Mouse (Mus musculus) small intestine, adult 2 months (tissue): ENCODE data around the gene Upk3bl. TPM values are rescaled to one million over a fixed set of nuclear protein-coding genes. Genes with fewer than 3 reads are reported as not detected.
A peak's percentile ranks its signal among the peaks of the same experiment; 100 is the strongest.
"Not testable (repeated sequence)": the region's sequence is repeated elsewhere in the genome, so short reads cannot be mapped to it uniquely, and the experiment has no call there.

Experiments
- H3K27ac ChIP-seq: fragments of 200-500 bp; 2 replicates; pipeline ENCODE4 v1.5.1; 2012; ENCODE audit warnings: low read depth, low read length, control low read depth, inconsistent platforms; ENCODE audit not compliant: insufficient read depth
- H3K27me3 ChIP-seq: fragments of 200-500 bp; 2 replicates; pipeline ENCODE4 v1.6.1; 2012; ENCODE audit warnings: mild to moderate bottlenecking, moderate library complexity, low read length, inconsistent platforms; ENCODE audit not compliant: control insufficient read depth, insufficient read depth
- H3K36me3 ChIP-seq: fragments of 200-500 bp; 2 replicates; pipeline ENCODE4 v1.6.1; 2012; ENCODE audit warnings: mild to moderate bottlenecking, low read length, control low read depth, inconsistent platforms; ENCODE audit not compliant: control insufficient read depth, insufficient read depth
- H3K4me1 ChIP-seq: fragments of 200-500 bp; 2 replicates; pipeline ENCODE4 v1.6.1; 2012; ENCODE audit warnings: low read length, inconsistent platforms, mixed read lengths; ENCODE audit not compliant: control insufficient read depth, insufficient read depth, insufficient read length
- H3K4me3 ChIP-seq: fragments of 200-500 bp; 2 replicates; pipeline ENCODE4 v1.5.1; 2012; ENCODE audit warnings: low read depth, mild to moderate bottlenecking, control low read depth, inconsistent platforms, low read length, moderate library complexity
- CTCF ChIP-seq: fragments of 200-500 bp; IDR thresholded peaks from 2 replicates; pipeline ENCODE4 v1.5.1; 2012; ENCODE audit warnings: low read depth, mild to moderate bottlenecking, control low read depth, inconsistent platforms, low read length, moderate library complexity, mixed read lengths; ENCODE audit not compliant: insufficient replicate concordance, insufficient read length; ENCODE audit errors: extremely low read depth
- POLR2A ChIP-seq: fragments of 200-500 bp; IDR thresholded peaks from 2 replicates; pipeline ENCODE4 v1.6.1; 2012; ENCODE audit warnings: low read depth, mild to moderate bottlenecking, control low read depth, inconsistent platforms, low read length, moderate library complexity
- WGBS: fragments of 180-500 bp; shearing (Covaris S2); methylation state at CpG from one replicate; pipeline ENCODE4 v1.1.7; 2018; 5-methylcytosine and 5-hydroxymethylcytosine counted together
- polyA plus RNA-seq: library from polyadenylated mRNA; depleted of rRNA; stranded (reverse); fragments of >200 nt; gene quantifications from 2 replicates; pipeline ENCODE4 v1.2.3, GENCODE M21; 2012

Gene Upk3bl
- polyA plus RNA-seq, 1 experiment: 1.7 TPM

DNA sequence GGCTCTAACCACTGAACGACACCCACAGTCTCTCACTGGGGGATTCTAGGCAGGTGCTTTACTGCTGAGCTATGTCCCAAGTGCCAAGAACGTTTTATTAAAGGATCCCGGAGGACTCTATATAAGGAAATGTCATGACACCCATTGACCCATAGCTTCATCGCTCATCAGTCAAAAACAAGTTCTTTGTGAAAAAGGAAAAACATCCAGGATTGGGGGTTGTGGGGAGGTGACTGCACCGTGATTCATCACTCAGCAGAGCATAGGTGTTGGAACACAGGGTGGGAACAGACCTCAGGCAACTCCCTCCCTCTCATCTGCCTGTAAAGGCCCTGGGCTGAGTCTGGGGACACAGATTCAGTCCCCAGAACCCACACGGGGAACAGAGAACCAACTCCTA, 4.4 kb upstream of the Upk3bl start:
- Histone ChIP-seq H3K4me3 (no peak overlapping the region), H3K27me3 (no peaks in the 10 kb centered on the region), H3K36me3 (no peaks in the 10 kb centered on the region), H3K27ac (no peak overlapping the region), H3K4me1 (peaks cover 2% of the 10 kb centered on the region; the same call in 1 of the 2 replicates)
- no peak for TF ChIP-seq CTCF
- TF ChIP-seq POLR2A: no peak
- 60% methylated on average over 6 of the region's 6 CpGs for WGBS

DNA sequence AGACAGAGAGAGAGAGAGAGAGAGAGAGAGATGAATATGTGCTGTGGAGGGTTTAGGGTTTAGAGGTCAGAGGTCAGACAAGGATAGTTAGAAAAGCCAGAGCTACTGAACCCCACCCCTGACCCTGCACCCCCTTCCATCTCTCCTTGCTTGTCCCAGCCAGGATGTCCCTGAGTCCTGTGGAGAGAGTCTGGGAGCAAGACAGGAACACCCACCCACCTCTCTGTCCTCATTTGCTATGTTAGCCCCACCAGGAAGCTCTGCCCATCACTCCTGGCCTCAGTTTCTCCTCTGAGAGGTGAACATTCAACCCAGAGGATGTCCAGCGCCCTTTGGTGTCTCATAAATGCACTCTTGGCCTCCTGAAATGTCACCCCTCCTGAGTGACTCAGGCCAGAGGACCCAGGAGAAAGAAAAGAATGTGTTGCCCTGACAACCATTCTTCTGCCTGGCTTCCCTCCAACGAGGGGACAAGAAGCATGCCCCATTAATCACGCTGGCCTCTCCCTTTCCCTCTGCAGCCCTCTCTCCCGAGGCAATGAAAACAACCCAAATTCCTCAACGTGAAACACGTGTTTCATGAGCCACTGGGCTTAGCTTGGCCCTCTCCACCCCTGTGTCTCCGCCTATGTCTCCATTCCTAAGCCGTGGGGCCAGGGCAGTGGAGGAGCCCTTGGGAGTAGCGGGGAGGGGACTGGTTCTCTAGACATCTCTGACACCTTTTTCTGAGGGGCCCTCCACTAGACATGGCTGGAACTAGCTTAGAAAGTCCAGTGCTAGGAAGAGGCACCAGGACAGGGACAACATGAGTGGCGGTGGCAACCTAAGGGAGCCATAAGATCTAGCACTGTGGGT, 2.8 kb upstream of the Upk3bl start:
- 31% methylated on average over 10 of the region's 10 CpGs for WGBS
- Histone ChIP-seq H3K27me3 (no peaks in the 10 kb centered on the region), H3K27ac (no peak overlapping the region), H3K36me3 (no peaks in the 10 kb centered on the region), H3K4me1 (peaks cover 2% of the 10 kb centered on the region; the same call in 1 of the 2 replicates), H3K4me3 (no peak overlapping the region)
- TF ChIP-seq POLR2A: no peak
- TF ChIP-seq CTCF: no peak

DNA sequence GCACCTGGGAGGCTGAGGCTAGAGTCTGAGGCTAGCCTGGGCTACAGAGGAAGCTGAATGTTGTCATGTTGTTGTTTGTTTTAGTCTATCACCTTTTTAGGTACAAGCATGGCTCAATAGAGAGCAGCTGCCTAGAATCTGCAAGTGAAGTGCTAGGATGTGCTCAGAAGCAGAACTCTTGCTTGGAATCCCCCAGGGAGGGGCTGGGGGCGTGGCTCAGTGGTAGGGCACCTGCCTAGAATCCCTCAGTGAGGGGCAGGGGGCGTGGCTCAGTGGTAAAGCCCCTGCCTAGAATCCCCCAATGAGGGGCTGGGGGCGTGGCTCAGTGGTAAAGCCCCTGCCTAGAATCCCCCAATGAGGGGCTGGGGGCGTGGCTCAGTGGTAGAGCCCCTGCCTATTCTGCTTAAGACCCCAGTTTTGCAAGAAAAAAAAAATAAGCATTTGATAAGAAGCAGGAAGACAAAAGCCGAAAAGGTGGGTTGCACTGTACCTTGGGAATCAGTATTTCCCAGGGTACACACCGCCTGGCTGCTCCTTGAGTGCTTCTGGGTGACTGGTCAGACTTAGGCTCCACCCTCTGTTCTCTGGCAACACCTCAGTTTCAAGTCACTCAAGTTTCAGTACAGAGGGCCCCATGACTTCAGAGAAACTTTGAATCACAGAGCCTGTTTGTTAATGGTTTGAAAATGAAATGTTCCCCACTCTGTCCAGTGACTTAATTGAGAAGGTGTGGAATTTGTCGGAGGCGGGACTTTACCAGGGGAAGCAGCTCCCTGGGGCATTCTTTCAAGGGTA, 1.2 kb upstream of the Upk3bl start:
- Histone ChIP-seq H3K27ac (no peak overlapping the region), H3K36me3 (no peaks in the 10 kb centered on the region), H3K4me1 (peaks cover 2% of the 10 kb centered on the region; the same call in 1 of the 2 replicates), H3K4me3 (no peak overlapping the region), H3K27me3 (no peaks in the 10 kb centered on the region)
- 67% methylated on average over 8 of the region's 8 CpGs for WGBS
- TF ChIP-seq CTCF (no peak), POLR2A (no peak)

DNA sequence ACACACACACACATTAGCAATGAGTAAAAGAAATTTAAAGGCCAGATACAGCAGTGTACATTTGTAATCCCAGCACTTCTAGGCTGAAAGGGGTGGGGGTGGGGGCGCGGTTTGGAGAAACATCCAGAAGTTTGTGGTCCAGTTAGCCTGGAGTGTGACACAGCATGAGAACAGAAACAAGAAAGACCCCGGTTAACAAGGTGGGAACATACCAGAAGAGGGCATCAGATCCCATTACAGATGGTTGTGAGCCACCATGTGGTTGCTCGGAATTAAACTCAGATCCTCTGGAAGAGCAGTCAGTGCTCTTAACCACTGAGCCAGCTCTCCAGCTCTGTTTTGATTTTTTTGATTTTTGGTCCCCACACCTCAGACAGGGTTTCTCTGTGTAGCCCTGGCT, 1.8 kb downstream of the Upk3bl start:
- H3K36me3 ChIP-seq: no peaks in the 10 kb centered on the region
- peaks cover 2% of the 10 kb centered on the region; the same call in 1 of the 2 replicates for H3K4me1 ChIP-seq
- no peaks in the 10 kb centered on the region for H3K27me3 ChIP-seq
- no peak overlapping the region for H3K4me3 ChIP-seq
- TF ChIP-seq CTCF (no peak), POLR2A (no peak)
- WGBS: 63% methylated on average over 4 of the region's 4 CpGs
- no peak overlapping the region for H3K27ac ChIP-seq

DNA sequence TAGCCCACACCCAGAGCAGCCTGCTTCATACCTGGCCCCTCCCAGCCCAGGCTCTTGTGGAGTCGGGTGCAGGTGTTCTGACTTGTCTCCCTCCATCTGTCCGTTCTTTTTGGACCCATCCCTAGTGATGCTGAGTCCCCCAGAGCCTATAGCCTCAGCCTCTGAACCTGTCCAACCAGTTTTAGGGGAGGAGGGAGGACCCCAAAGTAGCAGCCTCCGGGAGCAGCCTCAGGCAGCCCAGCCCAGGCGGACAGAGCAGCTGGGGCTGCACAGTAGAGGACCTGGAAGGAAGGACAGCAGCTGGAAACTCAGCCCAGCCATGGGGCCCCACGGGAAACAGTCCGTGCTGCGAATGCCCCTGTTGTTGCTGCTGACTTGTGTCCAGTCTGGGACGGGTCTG, 2.8 kb downstream of the Upk3bl start:
- H3K4me3 ChIP-seq: no peak overlapping the region
- H3K4me1 ChIP-seq: peaks cover 2% of the 10 kb centered on the region; the same call in 1 of the 2 replicates
- no peaks in the 10 kb centered on the region for H3K27me3 ChIP-seq
- H3K27ac ChIP-seq: no peak overlapping the region
- 13% methylated on average over 8 of the region's 8 CpGs for WGBS
- TF ChIP-seq CTCF: no peak
- no peak for TF ChIP-seq POLR2A
- no peaks in the 10 kb centered on the region for H3K36me3 ChIP-seq

DNA sequence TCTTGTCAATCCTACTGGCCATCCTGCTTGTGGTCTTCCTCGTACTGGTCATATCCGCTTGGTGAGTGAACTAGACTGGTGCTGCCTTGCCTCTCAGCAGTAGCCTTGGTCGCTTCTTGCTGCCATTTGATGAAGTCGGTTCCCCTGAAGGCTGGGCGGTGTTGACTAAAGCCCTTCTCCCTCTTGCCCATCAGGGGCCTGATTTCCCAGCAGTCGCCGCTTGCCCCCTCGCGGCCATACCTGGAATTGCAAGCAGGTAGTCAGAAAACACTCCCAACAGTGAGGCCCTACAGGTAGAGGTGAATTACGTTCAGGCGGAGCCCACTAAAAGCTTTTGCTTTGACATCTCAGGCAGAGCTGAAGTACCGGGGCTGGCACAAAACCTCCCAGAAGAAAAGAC, 7.3 kb downstream of the Upk3bl start:
- H3K27ac ChIP-seq: no peak overlapping the region
- 0 out of 2 replicates have a peak, but pooled peaks have one; percentile 22 for TF ChIP-seq POLR2A
- TF ChIP-seq CTCF: peak; percentile 80
- 16% methylated on average over 12 of the region's 12 CpGs for WGBS

DNA sequence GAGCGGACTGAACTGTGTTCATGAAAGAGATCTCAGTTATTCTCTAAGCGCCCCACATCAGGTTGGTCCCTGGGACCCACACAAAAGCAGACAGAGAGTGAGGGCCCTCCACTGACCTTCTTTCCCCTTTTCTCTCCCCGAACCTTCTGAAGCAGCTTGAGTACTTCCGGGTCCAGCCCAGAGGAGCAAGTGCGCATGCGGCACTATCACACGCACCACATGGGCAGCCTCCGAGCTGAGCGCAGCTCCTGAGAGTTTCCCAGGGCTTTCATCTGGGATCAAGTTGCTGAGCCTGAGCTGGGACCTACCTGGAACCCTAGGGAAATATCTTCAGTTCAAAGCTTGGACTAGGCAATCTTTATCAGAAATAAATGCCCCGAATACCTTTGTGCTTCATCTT, 9.6 kb downstream of the Upk3bl start:
- Histone ChIP-seq H3K4me3 (no peak overlapping the region), H3K36me3 (no peaks in the 10 kb centered on the region), H3K4me1 (peaks cover 2% of the 10 kb centered on the region; the same call in 1 of the 2 replicates), H3K27me3 (no peaks in the 10 kb centered on the region), H3K27ac (no peak overlapping the region)
- 88% methylated on average over 10 of the region's 10 CpGs for WGBS
- TF ChIP-seq CTCF (no peak), POLR2A (no peak)

More for the DNA sequence above, 7.3 kb downstream of the Upk3bl start:
- no peaks in the 10 kb centered on the region; the same call in 1 of the 2 replicates for H3K4me1 ChIP-seq
- H3K4me3 ChIP-seq: no peak overlapping the region
- H3K27me3 ChIP-seq: no peaks in the 10 kb centered on the region
- H3K36me3 ChIP-seq: no peaks in the 10 kb centered on the region

DNA sequence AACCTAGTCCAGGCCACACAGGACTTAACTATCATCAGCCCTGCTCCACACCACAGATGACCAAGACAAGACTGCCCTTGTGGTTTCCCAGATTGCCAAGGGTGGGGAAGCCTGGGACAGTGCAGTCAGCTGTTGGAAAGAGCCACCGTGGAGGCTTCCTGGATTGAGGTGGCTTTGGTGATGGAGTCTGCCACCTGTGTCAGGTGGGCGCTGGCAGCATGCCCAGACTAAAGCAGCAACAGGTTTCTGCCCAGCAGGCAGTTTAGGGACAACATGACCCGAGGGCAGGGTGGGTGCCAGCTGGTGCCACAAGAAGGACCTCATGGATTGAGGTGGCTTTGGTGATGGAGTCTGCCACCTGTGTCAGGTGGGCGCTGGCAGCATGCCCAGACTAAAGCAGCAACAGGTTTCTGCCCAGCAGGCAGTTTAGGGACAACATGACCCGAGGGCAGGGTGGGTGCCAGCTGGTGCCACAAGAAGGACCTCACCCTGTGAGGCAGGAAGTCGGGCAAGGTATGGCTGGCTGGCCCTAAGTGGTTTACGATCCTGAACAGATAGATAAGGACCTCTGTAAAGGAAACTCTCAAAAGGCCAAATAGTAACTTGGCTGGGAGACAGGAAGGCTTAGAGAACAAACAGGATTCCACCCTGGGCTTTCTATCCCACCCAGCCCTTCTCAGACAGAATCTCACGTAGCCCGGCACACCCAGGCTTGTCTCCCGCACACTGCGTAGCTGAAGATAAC, 12.3 kb downstream of the Upk3bl start:
- not testable (repeated sequence) for H3K36me3 ChIP-seq, H3K4me3 ChIP-seq, H3K4me1 ChIP-seq, H3K27me3 ChIP-seq, H3K27ac ChIP-seq
- 22% methylated on average over 11 of the region's 11 CpGs for WGBS
